Mouse (Mus musculus) limb, embryonic 13.5 days (tissue): Measurements from ENCODE around the gene Pcbp4. TPM values are rescaled to one million over a fixed set of nuclear protein-coding genes. Genes with fewer than 3 reads are reported as not detected.

ENCODE experiments used
- ATAC-seq: fragments of 200-750 bp; cut with Nextera tagmentation; 2 replicates; pipeline ENCODE4 v1.8.0; 2017; ENCODE audit warnings: low read depth, moderate number of reproducible peaks, moderate TSS enrichment; ENCODE audit not compliant: low FRiP score
- H3K27ac ChIP-seq: fragments of 300-500 bp; sonication (generic); 2 replicates; pipeline ENCODE4 v1.5.1; 2015; ENCODE audit warnings: inconsistent platforms, mild to moderate bottlenecking, moderate library complexity
- H3K27me3 ChIP-seq: fragments of 300-500 bp; sonication (generic); 2 replicates; pipeline ENCODE4 v1.6.1; 2015; ENCODE audit warnings: mild to moderate bottlenecking, inconsistent platforms
- H3K36me3 ChIP-seq: fragments of 300-500 bp; sonication (generic); 2 replicates; pipeline ENCODE4 v1.6.1; 2015; ENCODE audit warnings: inconsistent platforms, mild to moderate bottlenecking, moderate library complexity
- H3K4me1 ChIP-seq: fragments of 300-500 bp; sonication (generic); 2 replicates; pipeline ENCODE4 v1.6.1; 2015; ENCODE audit warnings: inconsistent platforms
- H3K4me2 ChIP-seq: fragments of 300-500 bp; sonication (generic); replicated peaks from 2 replicates; pipeline ENCODE4 v1.6.1; 2015; ENCODE audit warnings: inconsistent platforms, mild to moderate bottlenecking, moderate library complexity
- H3K4me3 ChIP-seq: fragments of 300-500 bp; sonication (generic); 2 replicates; pipeline ENCODE4 v1.5.1; 2015; ENCODE audit warnings: moderate library complexity, mild to moderate bottlenecking, inconsistent platforms
- H3K9ac ChIP-seq: fragments of 300-500 bp; sonication (generic); 2 replicates; pipeline ENCODE4 v1.6.1; 2015; ENCODE audit warnings: mild to moderate bottlenecking, inconsistent platforms
- H3K9me3 ChIP-seq: fragments of 300-500 bp; sonication (generic); 2 replicates; pipeline ENCODE4 v1.6.1; 2016; ENCODE audit warnings: inconsistent platforms
- WGBS: fragments of 180-500 bp; shearing (Covaris S2); methylation state at CpG from one replicate; pipeline ENCODE4 v1.1.7; 2015; 5-methylcytosine and 5-hydroxymethylcytosine counted together
- polyA plus RNA-seq: library from polyadenylated mRNA; unstranded; fragments of >200 nt; fragmentation: Nextera tagmentation; extraction: Ambion mirVana; gene quantifications from 2 replicates; pipeline ENCODE4 v1.2.1, GENCODE M21; 2015

Pcbp4 gene
- polyA plus RNA-seq, 1 experiment from 2014 or later: 129 TPM

- ATAC-seq: peak; percentile 48; the same call in 1 of the 2 replicates
These were observed 4.5 kb upstream of the Pcbp4 start for GRCm38 (mm10) chr9:106448498-106449031.

GRCm38 (mm10) chr9:106449947-106450346 lies 3.1 kb upstream of the Pcbp4 start:
- no peak for ATAC-seq
- 90% methylated on average over 8 of the region's 8 CpGs for WGBS
- H3K36me3 ChIP-seq: no peaks in the 10 kb centered on the region
- H3K4me2 ChIP-seq: peak overlapping the region; percentile 39; the same call in 1 of the 2 replicates
- no peaks in the 10 kb centered on the region for H3K9me3 ChIP-seq
- peak overlapping the region; percentile 35; the same call in 1 of the 2 replicates for H3K9ac ChIP-seq
- no peaks in the 10 kb centered on the region for H3K27me3 ChIP-seq
- H3K27ac ChIP-seq: peak overlapping the region; percentile 44; the same call in 1 of the 2 replicates
- peaks cover 79% of the 10 kb centered on the region for H3K4me1 ChIP-seq
- peak overlapping the region; percentile 4; the same call in 1 of the 2 replicates for H3K4me3 ChIP-seq

More at GRCm38 (mm10) chr9:106448498-106449031, 4.5 kb upstream of the Pcbp4 start:
- H3K27ac ChIP-seq: peak overlapping the region; percentile 72; the same call in 1 of the 2 replicates
- WGBS: under 1% methylated on average over 23 of the region's 23 CpGs
- H3K4me3 ChIP-seq: peak overlapping the region; percentile 68
- peaks cover 5% of the 10 kb centered on the region for H3K36me3 ChIP-seq
- H3K9me3 ChIP-seq: no peaks in the 10 kb centered on the region
- peak overlapping the region; percentile 76 for H3K9ac ChIP-seq
- H3K4me1 ChIP-seq: peaks cover 73% of the 10 kb centered on the region
- peak overlapping the region; percentile 83 for H3K4me2 ChIP-seq
- no peaks in the 10 kb centered on the region for H3K27me3 ChIP-seq

GRCm38 (mm10) chr9:106450661-106451060 lies 2.4 kb upstream of the Pcbp4 start:
- Histone ChIP-seq H3K4me1 (peaks cover 84% of the 10 kb centered on the region), H3K27ac (peak overlapping the region; percentile 44; the same call in 1 of the 2 replicates), H3K36me3 (no peaks in the 10 kb centered on the region), H3K27me3 (no peaks in the 10 kb centered on the region), H3K4me2 (peak overlapping the region; percentile 39), H3K9ac (peak overlapping the region; percentile 35; the same call in 1 of the 2 replicates), H3K4me3 (peak overlapping the region; percentile 4; the same call in 1 of the 2 replicates), H3K9me3 (no peaks in the 10 kb centered on the region)
- WGBS: 3% methylated on average over 9 of the region's 9 CpGs
- no peak for ATAC-seq

GRCm38 (mm10) chr9:106451298-106451697 lies 1.8 kb upstream of the Pcbp4 start:
- 67% methylated on average over 11 of the region's 11 CpGs for WGBS

GRCm38 (mm10) chr9:106451899-106452298 lies 1.2 kb upstream of the Pcbp4 start:
- Histone ChIP-seq H3K9me3 (no peaks in the 10 kb centered on the region), H3K36me3 (0 out of 2 replicates have a peak, but pooled peaks cover 3% of the 10 kb centered on the region), H3K4me3 (no peak overlapping the region), H3K4me1 (peaks cover 84% of the 10 kb centered on the region), H3K4me2 (no peak overlapping the region), H3K9ac (0 out of 2 replicates have a peak overlapping the region, but pooled peaks have one; percentile 35), H3K27me3 (no peaks in the 10 kb centered on the region), H3K27ac (no peak overlapping the region)
- ATAC-seq: no peak
- WGBS: 57% methylated on average over 2 of the region's 2 CpGs

More at GRCm38 (mm10) chr9:106451298-106451697, 1.8 kb upstream of the Pcbp4 start:
- Histone ChIP-seq H3K27me3 (no peaks in the 10 kb centered on the region), H3K4me3 (0 out of 2 replicates have a peak overlapping the region, but pooled peaks have one; percentile 4), H3K4me2 (peak overlapping the region; percentile 39), H3K27ac (no peak overlapping the region; the same call in 1 of the 2 replicates), H3K36me3 (no peaks in the 10 kb centered on the region), H3K9me3 (no peaks in the 10 kb centered on the region), H3K9ac (no peak overlapping the region), H3K4me1 (peaks cover 84% of the 10 kb centered on the region)
- no peak for ATAC-seq

- peak overlapping the region; percentile 92; the same call in 1 of the 2 replicates for H3K27ac ChIP-seq
- WGBS: 28% methylated on average over 6 of the region's 6 CpGs
These were observed 740 bp upstream of the Pcbp4 start for GRCm38 (mm10) chr9:106452351-106452750.

DNA sequence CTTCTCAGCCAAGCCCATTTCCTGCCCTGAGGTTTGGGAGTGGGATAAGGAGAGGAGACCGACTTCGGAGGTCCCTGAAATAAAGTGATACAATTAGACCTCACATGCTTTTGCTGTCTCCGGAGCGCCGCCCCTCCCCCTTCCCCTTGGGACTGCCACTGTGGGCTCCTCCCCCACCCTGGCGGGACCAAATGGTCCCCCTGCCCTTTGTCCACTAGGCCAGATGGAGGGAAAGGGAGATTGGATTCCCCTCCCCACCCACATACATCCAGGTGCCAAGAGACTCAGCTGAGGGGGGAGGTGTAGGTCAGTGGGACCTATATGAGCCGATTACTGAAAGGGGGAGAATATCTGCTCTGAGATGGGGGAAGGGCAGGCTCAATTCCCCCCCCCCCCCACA lies 270 bp upstream of the Pcbp4 start:
- H3K4me3 ChIP-seq: peak overlapping the region; percentile 71
- H3K4me1 ChIP-seq: peaks cover 88% of the 10 kb centered on the region
- no peaks in the 10 kb centered on the region for H3K27me3 ChIP-seq
- H3K4me2 ChIP-seq: peak overlapping the region; percentile 87
- no peak; the same call in 1 of the 2 replicates for ATAC-seq
- no peaks in the 10 kb centered on the region for H3K9me3 ChIP-seq
- peak overlapping the region; percentile 84 for H3K9ac ChIP-seq
- peaks cover 11% of the 10 kb centered on the region; the same call in 1 of the 2 replicates for H3K36me3 ChIP-seq
- peak overlapping the region; percentile 92 for H3K27ac ChIP-seq
- 5% methylated on average over 7 of the region's 7 CpGs for WGBS

More at GRCm38 (mm10) chr9:106452351-106452750, 740 bp upstream of the Pcbp4 start:
- peak overlapping the region; percentile 87 for H3K4me2 ChIP-seq
- H3K27me3 ChIP-seq: no peaks in the 10 kb centered on the region
- H3K9me3 ChIP-seq: no peaks in the 10 kb centered on the region
- peaks cover 8% of the 10 kb centered on the region; the same call in 1 of the 2 replicates for H3K36me3 ChIP-seq
- H3K4me1 ChIP-seq: peaks cover 85% of the 10 kb centered on the region
- H3K4me3 ChIP-seq: peak overlapping the region; percentile 71; the same call in 1 of the 2 replicates
- ATAC-seq: no peak
- no peak overlapping the region for H3K9ac ChIP-seq

DNA sequence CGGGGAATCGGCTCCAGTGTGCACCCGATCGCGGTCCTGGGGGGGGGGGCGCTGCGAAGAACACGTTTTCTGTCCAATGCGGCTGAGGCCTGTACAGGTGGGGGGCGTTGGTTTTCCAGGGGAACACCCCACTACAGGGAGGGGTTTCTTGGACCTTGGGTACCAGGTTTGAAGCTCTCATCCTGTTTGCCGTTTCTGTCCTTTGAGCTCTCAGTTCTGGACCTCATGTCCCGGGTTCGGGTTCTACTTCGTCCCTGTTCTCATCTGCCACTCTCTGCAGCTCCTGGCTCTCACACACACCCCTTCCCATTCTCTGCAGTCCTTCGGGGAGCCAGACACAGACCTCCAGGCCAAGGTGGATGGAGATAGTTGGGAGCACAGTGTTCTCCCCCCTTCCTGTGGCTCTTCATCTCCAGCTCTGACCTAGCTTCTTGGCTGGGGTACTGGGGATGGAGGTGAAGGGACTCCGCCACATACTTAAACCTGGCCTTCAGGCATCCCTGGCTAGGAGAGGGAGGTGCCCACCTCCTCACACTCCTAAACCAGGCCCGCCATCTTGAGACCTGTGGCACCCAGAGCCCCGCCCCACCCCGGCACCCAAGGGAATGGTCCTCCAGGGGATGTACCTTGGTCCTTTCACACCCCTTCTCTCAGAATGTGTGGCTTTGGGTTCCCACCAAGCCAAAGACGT lies 1.1 kb downstream of the Pcbp4 start:
- no peaks in the 10 kb centered on the region for H3K27me3 ChIP-seq
- peak overlapping the region; percentile 71 for H3K4me3 ChIP-seq
- H3K36me3 ChIP-seq: peaks cover 20% of the 10 kb centered on the region
- WGBS: 2% methylated on average over 11 of the region's 20 CpGs
- H3K9me3 ChIP-seq: no peaks in the 10 kb centered on the region
- peaks cover 87% of the 10 kb centered on the region for H3K4me1 ChIP-seq
- ATAC-seq: peak; percentile 6; the same call in 1 of the 2 replicates
- H3K27ac ChIP-seq: peak overlapping the region; percentile 92
- H3K9ac ChIP-seq: peak overlapping the region; percentile 84
- peak overlapping the region; percentile 87 for H3K4me2 ChIP-seq

DNA sequence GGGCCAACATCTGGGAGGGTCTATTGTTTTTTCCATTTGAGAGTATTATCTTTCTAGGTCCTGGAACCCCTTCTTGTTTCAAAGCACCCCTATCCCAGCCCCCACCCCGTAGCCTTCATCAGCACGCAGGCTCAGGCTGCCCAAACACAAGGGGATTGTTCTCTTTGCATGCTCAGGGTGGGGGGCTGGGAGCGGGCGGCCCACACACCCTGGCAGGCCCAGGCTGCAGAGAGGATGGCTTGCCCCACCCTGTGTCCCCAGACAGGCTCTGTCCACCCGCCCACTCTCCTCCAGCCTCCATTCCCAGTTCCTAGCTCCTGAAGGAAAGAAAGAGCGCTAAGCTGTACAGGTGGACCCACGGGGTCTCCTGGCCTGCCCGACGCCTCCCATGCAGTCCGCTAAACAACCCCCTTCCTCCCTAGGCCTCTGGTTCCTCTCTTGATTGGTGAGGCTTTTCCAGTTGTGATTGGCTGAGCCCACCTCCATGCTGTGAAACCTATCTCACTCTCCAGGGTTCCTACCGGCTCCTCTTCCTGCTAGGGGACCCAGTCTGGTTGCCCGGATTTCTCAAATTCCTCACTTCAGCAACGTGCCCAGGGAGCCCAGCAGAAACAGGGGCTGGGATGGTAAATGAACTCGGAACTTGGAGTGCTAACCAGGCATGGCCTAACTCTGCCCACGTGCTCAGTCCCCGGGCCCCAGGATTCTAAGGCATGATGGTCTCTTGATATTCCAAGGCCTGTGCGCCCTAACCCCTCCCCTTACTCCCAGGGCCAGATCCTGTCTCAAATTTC lies 2.0 kb downstream of the Pcbp4 start:
- peak overlapping the region; percentile 71 for H3K4me3 ChIP-seq
- H3K4me2 ChIP-seq: peak overlapping the region; percentile 87
- peaks cover 82% of the 10 kb centered on the region for H3K4me1 ChIP-seq
- peaks cover 25% of the 10 kb centered on the region for H3K36me3 ChIP-seq
- peak overlapping the region; percentile 92 for H3K27ac ChIP-seq
- no peaks in the 10 kb centered on the region for H3K9me3 ChIP-seq
- WGBS: under 1% methylated on average over 17 of the region's 17 CpGs
- ATAC-seq: peak; percentile 30; the same call in 1 of the 2 replicates
- no peaks in the 10 kb centered on the region for H3K27me3 ChIP-seq
- peak overlapping the region; percentile 84 for H3K9ac ChIP-seq

DNA sequence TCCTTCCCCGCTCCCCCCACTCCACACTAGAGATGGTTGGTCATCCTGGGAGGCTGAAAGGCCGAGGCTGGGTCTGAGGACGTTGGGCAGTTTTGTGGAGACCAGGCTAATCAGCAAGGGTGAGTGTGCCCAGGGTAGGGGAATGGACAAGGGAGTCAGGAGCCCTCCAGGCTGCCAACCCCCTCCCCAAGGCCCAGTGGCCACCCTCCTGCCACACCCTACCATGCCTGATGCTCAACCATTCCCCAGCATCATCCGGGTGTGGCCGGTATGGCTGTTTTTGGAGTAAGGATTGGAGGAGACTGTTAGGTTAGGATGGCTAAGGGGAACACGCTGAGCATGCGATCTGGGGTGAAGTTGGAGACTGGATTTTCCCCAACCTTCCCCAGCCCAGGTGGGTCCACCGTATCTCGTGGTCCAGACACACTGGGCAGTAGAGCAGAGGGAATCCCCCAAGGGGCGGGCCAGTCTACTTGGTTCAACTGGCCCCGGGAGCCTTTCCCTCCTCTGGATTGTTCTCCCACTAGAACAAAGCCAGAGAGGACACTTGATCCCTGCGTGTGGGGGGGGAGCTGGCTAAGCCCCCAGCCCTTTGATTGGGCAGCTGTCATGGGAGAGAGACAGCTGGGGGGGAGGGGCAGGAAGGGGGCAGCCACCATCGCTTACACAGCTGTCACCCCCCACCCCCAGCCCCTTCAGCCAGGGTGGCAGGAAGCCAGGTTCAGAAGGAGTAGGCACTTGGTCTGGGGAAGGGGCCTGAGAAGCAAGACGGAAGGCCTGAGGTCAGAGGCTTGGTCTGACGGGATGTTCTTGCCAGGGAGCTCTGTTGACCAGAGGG lies 3.5 kb downstream of the Pcbp4 start:
- no peaks in the 10 kb centered on the region for H3K27me3 ChIP-seq
- WGBS: 38% methylated on average over 15 of the region's 15 CpGs
- H3K4me3 ChIP-seq: peak overlapping the region; percentile 71
- peak overlapping the region; percentile 87 for H3K4me2 ChIP-seq
- H3K9me3 ChIP-seq: no peaks in the 10 kb centered on the region
- 0 out of 2 replicates have a peak, but pooled peaks have one; percentile 1 for ATAC-seq
- H3K9ac ChIP-seq: peak overlapping the region; percentile 84
- peak overlapping the region; percentile 92 for H3K27ac ChIP-seq
- H3K36me3 ChIP-seq: peaks cover 40% of the 10 kb centered on the region
- H3K4me1 ChIP-seq: peaks cover 69% of the 10 kb centered on the region

GRCm38 (mm10) chr9:106457163-106457559 lies 4.1 kb downstream of the Pcbp4 start:
- H3K4me1 ChIP-seq: peaks cover 63% of the 10 kb centered on the region
- H3K4me2 ChIP-seq: peak overlapping the region; percentile 87
- WGBS: 48% methylated on average over 9 of the region's 9 CpGs
- H3K4me3 ChIP-seq: peak overlapping the region; percentile 71
- H3K36me3 ChIP-seq: peaks cover 46% of the 10 kb centered on the region
- H3K27ac ChIP-seq: peak overlapping the region; percentile 92
- no peaks in the 10 kb centered on the region for H3K9me3 ChIP-seq
- ATAC-seq: no peak
- H3K9ac ChIP-seq: peak overlapping the region; percentile 84
- no peaks in the 10 kb centered on the region for H3K27me3 ChIP-seq
